Mouse (Mus musculus) embryonic fibroblast, embryonic 13.5 days (primary cell): ENCODE results near the gene Dppa3. TPM values are rescaled to one million over a fixed set of nuclear protein-coding genes. Genes with fewer than 3 reads are reported as not detected.
"Not testable (repeated sequence)": the region's sequence is repeated elsewhere in the genome, so short reads cannot be mapped to it uniquely, and the experiment has no call there.

Experiments
- H3K27ac ChIP-seq: 2 replicates; pipeline ENCODE4 v1.5.1; 2012; ENCODE audit warnings: low read length, control low read depth, inconsistent platforms; ENCODE audit not compliant: insufficient read depth
- H3K4me1 ChIP-seq: 2 replicates; pipeline ENCODE4 v1.6.1; 2011; ENCODE audit warnings: low read length; ENCODE audit not compliant: control insufficient read depth, insufficient read depth
- H3K4me3 ChIP-seq: 2 replicates; pipeline ENCODE4 v1.5.1; 2011; ENCODE audit warnings: mild to moderate bottlenecking, control low read depth, low read length; ENCODE audit not compliant: insufficient read depth
- CTCF ChIP-seq: IDR thresholded peaks from 2 replicates; pipeline ENCODE4 v1.5.1; 2011; ENCODE audit warnings: mild to moderate bottlenecking, control low read depth, low read length, moderate library complexity, borderline replicate concordance; ENCODE audit not compliant: insufficient read depth
- POLR2A ChIP-seq: IDR thresholded peaks from 2 replicates; pipeline ENCODE4 v1.6.1; 2011; ENCODE audit warnings: low read depth, mild to moderate bottlenecking, control low read depth, low read length, moderate library complexity
- polyA plus RNA-seq: library from polyadenylated mRNA; stranded (reverse); fragments of >200 nt; gene quantifications from 2 replicates; pipeline ENCODE4 v1.2.4, GENCODE M21; 2011; ENCODE audit warnings: low read depth; ENCODE audit not compliant: missing spikeins, insufficient read length

The Dppa3 gene
- polyA plus RNA-seq, 1 experiment: not detected

DNA sequence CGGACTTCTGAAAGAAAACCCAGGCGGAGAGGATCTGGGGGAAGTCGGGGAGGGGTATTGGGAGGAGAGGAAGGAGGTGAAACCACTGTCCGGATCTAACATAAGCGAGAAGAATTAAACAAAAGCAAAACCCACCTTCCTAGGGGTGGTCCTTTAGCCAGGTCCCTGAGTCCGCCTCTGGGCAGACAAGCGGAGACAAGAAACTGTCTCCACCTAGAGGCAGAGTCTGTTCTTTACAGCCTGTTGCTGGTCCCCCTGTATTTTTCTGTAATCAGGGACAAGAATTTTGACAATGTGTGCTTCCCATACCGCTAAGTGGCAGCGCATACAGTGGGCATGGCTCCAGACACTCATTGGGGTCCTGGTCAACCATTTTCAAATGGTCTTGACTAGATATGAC lies 7.2 kb downstream of the Dppa3 start:
- Histone ChIP-seq H3K27ac (no peak overlapping the region), H3K4me3 (no peak overlapping the region), H3K4me1 (no peaks in the 10 kb centered on the region)
- TF ChIP-seq CTCF (no peak), POLR2A (no peak)

DNA sequence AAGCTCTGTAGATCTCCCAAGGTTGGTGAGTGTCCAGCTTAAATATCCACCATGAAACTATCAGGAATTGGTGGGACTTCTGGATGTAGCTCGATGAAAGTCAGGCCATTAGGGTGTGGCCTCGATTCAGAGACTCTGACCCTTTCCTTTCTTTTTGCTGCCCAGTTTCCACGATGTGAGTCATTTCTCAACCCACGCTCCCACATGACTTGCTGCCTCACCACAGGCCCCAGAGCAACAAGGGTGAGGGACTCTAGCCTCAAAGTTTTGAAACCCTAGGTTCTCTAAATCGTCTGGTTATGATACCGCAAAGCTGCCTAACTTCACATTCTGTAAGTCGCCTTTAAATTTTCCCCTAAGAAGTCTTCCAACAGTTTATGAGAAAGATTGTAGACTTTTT lies 9.1 kb downstream of the Dppa3 start:
- Histone ChIP-seq H3K4me1 (no peaks in the 10 kb centered on the region), H3K4me3 (no peak overlapping the region), H3K27ac (no peak overlapping the region)
- TF ChIP-seq POLR2A (no peak), CTCF (no peak)

DNA sequence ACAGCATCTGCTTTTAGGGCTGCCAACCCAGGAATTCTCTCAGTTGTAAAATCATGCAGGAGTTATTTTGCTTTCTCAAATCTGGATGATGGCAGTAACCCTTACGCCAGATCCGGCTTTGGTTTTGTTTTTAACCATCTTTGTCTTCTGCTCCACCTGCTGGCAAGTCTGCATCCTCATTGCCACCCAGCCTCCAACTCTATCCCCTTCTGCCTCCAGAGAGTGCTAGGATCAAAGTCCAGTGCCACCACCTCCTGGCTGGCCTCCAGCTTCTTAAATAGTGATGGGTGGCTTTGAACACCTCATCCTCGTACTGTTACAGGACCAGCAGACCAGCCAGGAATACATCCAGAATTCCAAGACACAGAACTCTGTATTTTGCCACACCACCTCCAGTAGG lies 10.5 kb downstream of the Dppa3 start:
- H3K27ac ChIP-seq: no peak overlapping the region
- no peak for TF ChIP-seq CTCF
- H3K4me3 ChIP-seq: no peak overlapping the region
- H3K4me1 ChIP-seq: no peaks in the 10 kb centered on the region

DNA sequence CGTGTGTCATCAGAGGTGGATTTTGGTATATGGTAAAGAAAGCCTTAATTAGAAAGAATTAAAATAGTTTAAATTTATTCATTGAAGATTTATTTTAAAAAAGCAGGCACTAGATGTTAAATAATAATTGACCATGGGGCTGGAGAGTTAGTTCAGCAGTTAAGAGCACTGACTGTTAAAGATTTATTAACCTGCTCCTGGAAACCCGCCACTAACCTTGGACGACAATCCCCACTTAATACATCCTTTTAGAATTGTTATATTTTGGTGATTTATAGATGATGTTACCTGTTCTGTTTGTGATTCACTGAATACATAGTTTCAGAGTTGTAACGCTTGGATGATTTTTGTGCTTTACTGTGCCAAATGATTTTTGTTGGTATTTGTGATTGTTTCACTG lies 11.4 kb downstream of the Dppa3 start:
- H3K27ac ChIP-seq, H3K4me3 ChIP-seq, H3K4me1 ChIP-seq: not testable (repeated sequence)

DNA sequence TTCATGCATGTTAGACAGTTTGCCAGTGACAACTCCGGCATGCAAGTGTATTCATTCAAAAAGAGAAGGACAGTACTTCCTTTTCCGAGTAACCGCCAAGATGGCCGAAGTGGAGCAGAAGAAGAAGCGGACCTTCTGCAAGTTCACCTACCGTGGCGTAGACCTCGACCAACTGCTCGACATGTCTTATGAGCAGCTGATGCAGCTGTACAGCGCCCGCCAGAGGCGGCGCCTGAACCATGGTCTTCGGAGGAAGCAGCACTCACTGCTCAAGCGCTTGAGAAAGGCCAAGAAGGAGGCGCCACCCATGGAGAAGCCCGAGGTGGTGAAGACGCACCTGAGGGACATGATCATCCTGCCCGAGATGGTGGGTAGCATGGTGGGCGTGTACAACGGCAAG lies 18.0 kb downstream of the Dppa3 start:
- H3K27ac ChIP-seq, H3K4me1 ChIP-seq, H3K4me3 ChIP-seq: not testable (repeated sequence)

DNA sequence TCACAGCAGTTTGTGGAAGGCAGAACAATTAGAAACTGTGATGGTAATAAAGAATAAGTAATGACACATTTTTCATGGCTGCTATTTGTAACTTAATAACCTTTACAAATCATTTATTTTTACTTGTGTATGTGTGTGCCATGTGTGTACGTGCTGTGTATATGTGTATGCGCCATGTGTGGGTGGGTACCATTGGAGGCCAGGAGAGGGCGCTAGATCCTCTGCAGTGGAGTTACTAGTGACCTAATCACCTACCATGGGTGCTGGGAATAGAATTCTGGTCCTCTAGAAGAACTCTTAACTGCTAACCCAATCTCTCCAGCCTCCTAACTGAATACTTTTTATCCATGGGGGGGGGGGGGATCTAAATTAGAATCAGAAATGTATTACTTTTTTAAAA lies 23.7 kb downstream of the Dppa3 start:
- Histone ChIP-seq H3K4me1 (no peaks in the 10 kb centered on the region), H3K4me3 (no peak overlapping the region), H3K27ac (no peak overlapping the region)
- no peak for TF ChIP-seq POLR2A
- no peak for TF ChIP-seq CTCF

DNA sequence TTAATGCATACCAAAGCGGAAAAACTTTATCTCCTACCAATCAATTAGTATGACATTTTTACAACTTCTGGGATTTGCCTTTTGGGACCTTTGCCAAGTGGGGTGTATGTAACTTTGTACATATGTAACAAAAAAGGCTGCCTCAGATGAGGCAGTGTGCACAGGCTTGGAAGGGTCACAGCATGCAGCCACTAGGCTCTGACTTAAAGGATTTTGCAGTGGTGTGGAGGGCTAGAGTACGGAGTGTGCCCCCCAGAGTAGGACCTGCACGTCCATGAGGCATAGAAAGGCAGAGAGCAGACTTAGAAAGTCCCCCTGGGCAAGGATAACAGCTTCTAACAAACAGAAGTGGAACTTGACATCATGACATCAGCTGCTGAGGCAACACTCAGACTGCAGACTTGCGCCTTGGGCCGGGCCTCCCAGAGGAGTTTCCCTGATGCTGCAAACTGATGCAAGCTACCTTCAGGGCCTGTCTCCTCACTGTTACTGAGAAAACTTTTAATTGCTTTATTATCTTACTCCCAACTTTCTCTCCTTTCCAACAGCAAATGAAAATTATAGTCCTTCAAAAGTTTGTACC lies 24.3 kb downstream of the Dppa3 start:
- no peak overlapping the region for H3K27ac ChIP-seq
- TF ChIP-seq POLR2A (no peak), CTCF (no peak)
- H3K4me1 ChIP-seq: no peaks in the 10 kb centered on the region
- no peak overlapping the region for H3K4me3 ChIP-seq

DNA sequence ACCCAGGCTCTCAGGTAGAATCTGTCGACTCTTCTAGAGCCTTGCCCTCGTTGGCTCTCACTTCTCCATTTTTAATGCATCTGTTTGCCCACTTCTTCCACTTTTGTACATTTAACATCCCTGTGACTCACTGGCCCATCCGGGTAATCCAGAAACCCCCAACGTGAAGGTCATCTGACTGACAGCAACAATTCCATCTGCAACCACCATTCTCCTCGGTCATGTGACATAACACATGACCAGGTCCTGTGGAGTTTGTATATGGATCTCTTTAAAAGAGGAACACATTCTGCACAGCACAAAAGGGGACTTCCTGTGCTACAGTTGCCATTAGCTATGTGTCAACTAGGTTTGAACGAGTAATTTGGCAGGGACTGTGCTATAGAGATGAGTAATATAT lies 28.1 kb downstream of the Dppa3 start:
- Histone ChIP-seq H3K4me3 (no peak overlapping the region), H3K4me1 (no peaks in the 10 kb centered on the region), H3K27ac (no peak overlapping the region)
- TF ChIP-seq POLR2A: no peak
- no peak for TF ChIP-seq CTCF

DNA sequence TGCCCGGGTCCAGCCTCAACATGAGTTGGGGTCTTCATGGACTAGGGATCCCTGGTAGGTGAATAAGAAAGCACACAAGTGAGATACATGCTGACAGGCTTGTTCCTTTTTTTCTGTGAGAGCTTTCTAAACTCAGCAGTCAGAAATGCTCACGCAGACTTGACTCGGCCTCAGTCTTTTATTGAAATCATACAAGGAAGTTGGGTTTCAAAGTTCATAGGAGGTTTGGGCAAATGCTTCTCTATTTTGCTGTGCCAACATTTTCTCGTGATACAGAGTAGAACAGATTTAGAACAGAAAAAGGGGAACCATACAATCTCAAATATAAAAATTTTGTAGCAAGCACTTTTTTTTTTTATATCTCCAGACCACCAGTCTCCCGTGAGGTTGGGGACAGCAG lies 31.4 kb downstream of the Dppa3 start:
- H3K4me3 ChIP-seq: no peak overlapping the region
- TF ChIP-seq POLR2A (no peak), CTCF (no peak)
- no peak overlapping the region for H3K27ac ChIP-seq
- H3K4me1 ChIP-seq: no peaks in the 10 kb centered on the region

DNA sequence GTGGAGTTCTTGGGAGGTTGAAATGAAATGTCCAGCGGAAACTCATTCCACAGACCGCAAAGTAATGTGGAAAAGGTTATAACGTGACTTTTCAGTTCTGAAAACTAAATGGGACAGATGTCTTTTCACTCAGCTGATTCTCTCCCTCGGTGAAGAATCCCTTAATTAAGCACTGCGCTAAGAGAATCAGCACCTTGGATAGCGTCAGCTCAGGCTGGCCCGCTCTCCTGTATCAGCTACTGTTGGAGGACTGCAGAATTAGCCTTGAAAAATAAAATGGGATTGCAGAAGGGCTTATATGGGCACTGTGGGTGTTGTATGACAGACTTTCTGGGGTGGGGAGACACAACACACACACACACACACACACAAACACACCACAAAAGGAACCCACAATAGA lies 33.4 kb downstream of the Dppa3 start:
- H3K4me1 ChIP-seq: no peaks in the 10 kb centered on the region
- H3K27ac ChIP-seq: no peak overlapping the region
- TF ChIP-seq POLR2A (no peak), CTCF (no peak)
- no peak overlapping the region for H3K4me3 ChIP-seq

DNA sequence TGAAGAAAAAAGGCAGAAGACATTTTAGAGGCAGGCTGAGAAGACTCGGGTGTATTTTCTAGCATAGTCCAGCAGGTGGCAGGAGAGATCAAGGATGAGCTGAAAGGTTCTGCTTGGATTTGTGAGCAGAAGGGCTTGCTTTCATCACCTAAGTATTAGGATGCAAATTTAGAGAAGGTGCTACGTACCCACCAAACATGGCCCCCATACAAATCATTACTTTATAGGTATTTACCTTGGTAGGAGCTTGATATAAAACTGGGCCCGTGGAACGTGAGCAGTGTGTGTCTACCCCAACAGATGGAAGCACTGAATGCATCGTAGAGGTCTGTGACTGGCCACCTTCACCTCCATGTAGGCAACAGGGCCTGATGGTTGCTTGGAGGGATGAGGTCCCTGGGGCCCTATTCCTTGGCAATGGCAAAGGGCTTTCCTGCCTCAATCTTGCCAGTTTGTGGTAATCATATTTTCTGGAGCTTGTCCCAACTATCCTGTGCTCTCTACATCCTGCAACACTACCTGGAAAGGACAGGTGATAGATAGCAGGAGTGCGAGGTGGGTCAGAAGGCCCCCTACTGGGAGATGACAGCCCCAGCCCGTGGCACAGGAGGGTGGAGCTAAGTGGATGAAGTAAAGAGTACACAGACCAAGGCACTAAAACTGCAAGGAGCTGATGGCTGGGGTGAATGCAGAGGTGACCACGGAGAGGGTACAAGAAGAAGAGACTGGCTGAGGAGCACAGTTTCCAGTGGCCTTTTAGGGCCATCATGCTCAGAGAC lies 34.6 kb downstream of the Dppa3 start:
- no peak overlapping the region for H3K27ac ChIP-seq
- TF ChIP-seq POLR2A: no peak
- TF ChIP-seq CTCF: no peak
- H3K4me1 ChIP-seq: no peaks in the 10 kb centered on the region
- H3K4me3 ChIP-seq: no peak overlapping the region
